Comparison of ENCODE assay signal across 8 mouse cellular contexts in genomic region chr4:46665371-46665774, GRCm38 (mm10). TPM values are rescaled to one million over a fixed set of nuclear protein-coding genes. Genes with fewer than 3 reads are reported as not detected.
DNase-seq lines count a peak whose midpoint lies in the region; ATAC-seq and TF ChIP-seq lines count a peak whose summit lies in the region.

No protein-coding gene starts in this region.

- DNase-seq in layer of hippocampus, adult 2 months (ENCODE audit: low spot score in 2 of 2) = no peak
- DNase-seq in layer of hippocampus, adult 11-12 months (ENCODE audit: low spot score) = no peak
- peak; percentile 26 for DNase-seq in T-cell, adult 2 months (ENCODE audit: low spot score)
- DNase-seq in forebrain, postnatal 0 days = peak; percentile 37
- no peak for DNase-seq in gastrocnemius, postnatal 36 days
- no peak for DNase-seq in urinary bladder, postnatal 25 days (ENCODE audit: low spot score)
- no peak for DNase-seq in cerebellum, adult 9-10 months

- H3K27ac ChIP-seq in layer of hippocampus, adult 2 months = no peak overlapping the region; the same call in 1 of the 2 replicates
- no peak overlapping the region for H3K27ac ChIP-seq in forebrain, postnatal 0 days (ENCODE audit: low read depth, low read length)
- 0 out of 2 replicates have a peak overlapping the region, but pooled peaks have one; percentile 40 for H3K27ac ChIP-seq in midbrain, embryonic 12.5 days (replicated peaks)

- 8% methylated on average over 8 of the region's 8 CpGs for WGBS in forebrain, postnatal 0 days
- WGBS in midbrain, embryonic 12.5 days = 2% methylated on average over 6 of the region's 8 CpGs

- ATAC-seq in forebrain, postnatal 0 days = no peak
- no peak for ATAC-seq in midbrain, embryonic 12.5 days (ENCODE audit: low FRiP score, low read depth)

- no peak overlapping the region for H3K4me3 ChIP-seq in layer of hippocampus, adult 2 months
- no peak overlapping the region for H3K4me3 ChIP-seq in forebrain, postnatal 0 days (ENCODE audit: low read depth, low read length)
- H3K4me3 ChIP-seq in midbrain, embryonic 12.5 days = no peak overlapping the region

- H3K4me1 ChIP-seq in forebrain, postnatal 0 days (ENCODE audit: insufficient read depth) = no peaks in the 10 kb centered on the region
- peaks cover 24% of the 10 kb centered on the region for H3K4me1 ChIP-seq in midbrain, embryonic 12.5 days

- intact Hi-C loops in gastrocnemius, postnatal 36 days (cut with DNase I) = no loop called here

- no peak overlapping the region for H3K9ac ChIP-seq in forebrain, postnatal 0 days
- H3K9ac ChIP-seq in midbrain, embryonic 12.5 days (replicated peaks) = no peak overlapping the region

- no peaks in the 10 kb centered on the region for H3K9me3 ChIP-seq in forebrain, postnatal 0 days (ENCODE audit: low read length)
- H3K9me3 ChIP-seq in midbrain, embryonic 12.5 days = 0 out of 2 replicates have a peak, but pooled peaks cover 3% of the 10 kb centered on the region

- H3K4me2 ChIP-seq in forebrain, postnatal 0 days (ENCODE audit: low read depth) = no peak overlapping the region
- H3K4me2 ChIP-seq in midbrain, embryonic 12.5 days (replicated peaks) = peak overlapping the region; percentile 62

- H3K27me3 ChIP-seq in forebrain, postnatal 0 days (ENCODE audit: insufficient read depth, low read length) = no peaks in the 10 kb centered on the region
- H3K27me3 ChIP-seq in midbrain, embryonic 12.5 days = peaks cover 6% of the 10 kb centered on the region

- peak; percentile 70 for TF ChIP-seq CTCF in layer of hippocampus, adult 2 months (conservative IDR thresholded peaks at IDR 0.05)
- peak; percentile 64 for TF ChIP-seq CTCF in forebrain, postnatal 0 days (IDR thresholded peaks at IDR 0.05; ENCODE audit: low read depth)

- peaks cover 29% of the 10 kb centered on the region for H3K36me3 ChIP-seq in forebrain, postnatal 0 days (ENCODE audit: insufficient read depth)
- no peaks in the 10 kb centered on the region for H3K36me3 ChIP-seq in midbrain, embryonic 12.5 days

RNA-seq across cellular contexts. Expression of gene Tbc1d2, which starts 15.4 kb away (rescaled TPM):
- 1 to 10 TPM; 2.6 to 3.1 TPM for total RNA-seq in layer of hippocampus, adult 2 months (2021)
- 0.77 and 1.5 TPM in 2 replicates for total RNA-seq in forebrain, postnatal 0 days (2014; rRNA removed)
- 0.47 and 0.67 TPM in 2 replicates for polyA plus RNA-seq in forebrain, postnatal 0 days (2015; fragmentation: Nextera tagmentation; extraction: Ambion mirVana)
- polyA plus RNA-seq in midbrain, embryonic 12.5 days (2016; fragmentation: Nextera tagmentation; extraction: Ambion mirVana) = 0.75 and 0.84 TPM in 2 replicates
- total RNA-seq in gastrocnemius, postnatal 36 days (2021) = under 1 TPM; 0.72 to 0.77 TPM

Comparison
In these comparisons a context has a peak if more than half of its experiments do, and no peak if none do; other contexts are left out.
1. DNase-seq: peak in T-cell, adult 2 months (single experiment) and forebrain, postnatal 0 days (single experiment); none in layer of hippocampus, adult 2 months (0 of 2), layer of hippocampus, adult 11-12 months (single experiment), gastrocnemius, postnatal 36 days (0 of 2), urinary bladder, postnatal 25 days (single experiment) and cerebellum, adult 9-10 months (single experiment).